Mouse (Mus musculus) liver, postnatal 0 days (tissue): Measurements from ENCODE around the gene Faah. TPM values are rescaled to one million over a fixed set of nuclear protein-coding genes. Genes with fewer than 3 reads are reported as not detected.
A peak's percentile ranks its signal among the peaks of the same experiment; 100 is the strongest.

ENCODE experiments used
- ATAC-seq: fragments of 200-750 bp; cut with Nextera tagmentation; 2 replicates; pipeline ENCODE4 v1.8.0; 2017; ENCODE audit warnings: mild to moderate bottlenecking, moderate library complexity
- DNase-seq: peaks from one replicate; pipeline ENCODE4 v3.0.0-alpha.2; 2016
- H3K27ac ChIP-seq: fragments of 300-500 bp; sonication (generic); 2 replicates; pipeline ENCODE4 v1.5.1; 2014; ENCODE audit warnings: antibody characterized with exemption, moderate library complexity, mild to moderate bottlenecking, low read depth
- H3K27me3 ChIP-seq: fragments of 300-500 bp; sonication (generic); 2 replicates; pipeline ENCODE4 v1.6.1; 2014; ENCODE audit warnings: low read length, control low read depth, mixed read lengths; ENCODE audit not compliant: insufficient read depth
- H3K36me3 ChIP-seq: fragments of 300-500 bp; sonication (generic); replicated peaks from 2 replicates; pipeline ENCODE4 v1.6.1; 2014; ENCODE audit warnings: mild to moderate bottlenecking, control low read depth, low read length, moderate library complexity, mixed read lengths; ENCODE audit not compliant: insufficient read depth
- H3K4me1 ChIP-seq: fragments of 300-500 bp; sonication (generic); 2 replicates; pipeline ENCODE4 v1.6.1; 2014; ENCODE audit warnings: antibody characterized with exemption, mild to moderate bottlenecking, control low read depth; ENCODE audit not compliant: insufficient read depth
- H3K4me2 ChIP-seq: fragments of 300-500 bp; sonication (generic); 2 replicates; pipeline ENCODE4 v1.6.1; 2014; ENCODE audit warnings: low read depth, mild to moderate bottlenecking, low read length, moderate library complexity, mixed read lengths
- H3K4me3 ChIP-seq: fragments of 300-500 bp; sonication (generic); 2 replicates; pipeline ENCODE4 v1.5.1; 2014; ENCODE audit warnings: low read depth, low read length
- H3K9ac ChIP-seq: fragments of 300-500 bp; sonication (generic); replicated peaks from 2 replicates; pipeline ENCODE4 v1.6.1; 2014; ENCODE audit warnings: mild to moderate bottlenecking, moderate library complexity
- H3K9me3 ChIP-seq: fragments of 300-500 bp; sonication (generic); 2 replicates; pipeline ENCODE4 v1.6.1; 2016; ENCODE audit warnings: mild to moderate bottlenecking, control low read depth, low read length, mixed read lengths
- CTCF ChIP-seq: sonication (generic); IDR thresholded peaks from 2 replicates; pipeline ENCODE4 v1.5.1; 2016; ENCODE audit warnings: antibody characterized with exemption, low read depth
- EP300 ChIP-seq: IDR thresholded peaks from 2 replicates; pipeline ENCODE4 v1.6.1; 2016; ENCODE audit warnings: antibody characterized with exemption, low read depth, mild to moderate bottlenecking
- WGBS: fragments of 180-500 bp; shearing (Covaris S2); extraction: QIAGEN DNeasy Blood & Tissue Kit; methylation state at CpG from one replicate; pipeline ENCODE4 v1.1.7; 2014; ENCODE audit not compliant: insufficient replicate concordance; 5-methylcytosine and 5-hydroxymethylcytosine counted together
- polyA plus RNA-seq: library from polyadenylated mRNA; unstranded; fragments of >200 nt; fragmentation: Nextera tagmentation; extraction: Ambion mirVana; gene quantifications from 2 replicates; pipeline ENCODE4 v1.2.1, GENCODE M21; 2015

Gene Faah
- 31.4 and 34.2 TPM in 2 replicates for polyA plus RNA-seq

DNA sequence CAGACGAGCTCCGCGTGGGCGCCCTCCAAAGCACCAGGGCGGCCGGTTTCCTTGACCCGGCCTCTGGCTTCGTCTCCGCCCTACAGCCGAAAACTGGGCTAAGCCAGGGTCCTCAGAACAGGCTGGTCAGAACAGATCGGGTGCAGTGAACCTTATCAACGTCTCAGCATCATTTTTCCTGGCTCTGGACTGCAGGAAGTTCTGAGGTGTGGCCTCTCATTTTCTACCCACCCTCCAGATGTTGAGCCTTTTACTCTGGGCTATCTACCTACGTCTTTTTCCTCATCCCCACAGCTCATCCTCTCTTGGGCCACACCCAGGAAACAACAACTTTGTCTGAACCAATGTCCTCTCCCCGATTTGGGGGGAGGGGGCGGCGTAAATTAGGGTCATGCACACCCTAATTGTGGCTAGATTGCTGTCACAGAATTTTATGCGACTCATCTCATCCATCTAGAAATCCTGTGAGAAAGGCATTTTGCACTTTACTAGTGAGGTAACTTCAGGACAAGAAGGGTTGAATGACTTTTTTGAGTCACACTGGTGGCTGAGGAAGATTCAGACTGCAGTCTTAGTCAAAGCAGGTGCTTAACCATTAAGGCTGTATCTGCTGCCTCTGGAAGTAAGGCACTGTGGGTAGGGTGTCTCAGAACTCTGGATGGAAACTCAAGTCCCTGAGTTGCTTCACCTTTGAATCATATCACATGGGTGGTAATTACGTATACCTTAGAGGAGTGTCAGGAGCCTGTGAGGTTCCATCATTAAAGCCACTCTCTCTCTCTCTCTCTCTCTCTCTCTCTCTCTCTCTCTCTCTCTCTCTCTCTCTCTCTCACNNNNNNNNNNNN is at the start of gene Faah:
Gene Faah (minus strand): TSS at position 25 of the 845 bp plus-strand sequence.
- H3K27ac ChIP-seq: peak within 1 kb of the TSS; percentile 94
- H3K36me3 ChIP-seq: no peaks in the 10 kb centered on the region
- 7% methylated on average over 18 of the region's 18 CpGs for WGBS
- peak; percentile 5; the same call in 1 of the 2 replicates for ATAC-seq
- DNase-seq: no peak
- peak within 1 kb of the TSS; percentile 67 for H3K9ac ChIP-seq
- H3K4me1 ChIP-seq: peaks cover 5% of the 10 kb centered on the region; the same call in 1 of the 2 replicates
- no peak for TF ChIP-seq EP300
- TF ChIP-seq CTCF: no peak
- peaks cover 23% of the 10 kb centered on the region for H3K27me3 ChIP-seq
- no peaks in the 10 kb centered on the region for H3K9me3 ChIP-seq
- H3K4me2 ChIP-seq: peak within 1 kb of the TSS; percentile 85
- peak within 1 kb of the TSS; percentile 69 for H3K4me3 ChIP-seq

DNA sequence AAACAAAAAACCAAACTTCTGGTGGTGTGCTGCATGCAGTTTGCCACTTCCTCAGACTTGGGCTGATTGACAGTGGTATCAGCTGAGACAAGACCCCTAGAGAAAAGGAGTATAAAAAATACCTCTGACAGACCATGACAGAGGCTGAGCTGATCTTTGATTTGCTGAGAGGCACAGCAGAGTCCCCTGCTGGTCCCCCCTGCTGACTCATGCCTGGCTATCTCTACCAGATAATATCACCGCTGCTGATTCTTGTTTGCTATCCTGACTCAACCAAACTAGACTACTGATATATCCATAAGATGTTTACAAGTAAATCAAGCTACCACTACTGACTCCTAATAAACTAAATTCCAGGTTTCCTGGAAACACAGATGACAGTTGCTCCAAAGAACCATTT is 46.1 kb upstream of the Faah start:
- no peak for ATAC-seq
- 13% methylated on average over 1 of the region's 1 CpGs for WGBS

DNA sequence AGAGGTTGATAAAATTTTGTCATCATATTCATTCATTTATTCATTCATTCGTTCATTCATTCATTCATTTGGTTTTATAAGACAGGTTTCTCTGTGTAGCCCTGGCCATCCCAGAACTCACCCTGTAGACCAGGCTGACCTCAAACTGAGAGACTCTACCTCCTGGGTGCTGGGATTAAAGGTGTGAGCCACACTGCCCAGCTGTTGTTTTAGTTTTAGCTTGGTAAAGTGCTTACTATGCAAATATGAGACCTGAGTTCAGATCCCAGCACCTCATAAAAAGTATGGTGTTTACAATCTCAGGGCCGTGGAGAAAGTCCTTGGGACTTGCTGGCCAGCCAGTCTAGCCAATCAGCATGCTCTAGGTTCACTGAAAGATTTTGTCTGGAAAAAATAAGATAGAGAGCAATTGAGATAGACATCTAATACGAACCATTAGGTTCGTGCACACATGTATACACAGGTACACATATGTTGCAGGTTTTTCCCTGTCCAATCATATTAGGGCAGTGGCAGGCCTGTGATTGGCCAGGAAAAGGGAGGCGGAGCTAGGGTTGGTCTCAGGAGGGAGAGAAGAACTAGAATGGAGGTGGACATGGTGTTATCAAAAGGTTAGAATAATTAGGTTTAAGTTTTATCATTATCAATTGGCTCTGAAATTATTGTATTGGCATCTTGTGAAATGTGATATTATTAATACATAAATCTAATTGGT is 41.4 kb upstream of the Faah start:
- 66% methylated on average over 5 of the region's 5 CpGs for WGBS
- H3K36me3 ChIP-seq: no peaks in the 10 kb centered on the region
- DNase-seq: no peak
- TF ChIP-seq CTCF: no peak
- TF ChIP-seq EP300: no peak
- no peaks in the 10 kb centered on the region for H3K27me3 ChIP-seq
- H3K4me2 ChIP-seq: no peak overlapping the region
- no peak overlapping the region for H3K9ac ChIP-seq
- no peak for ATAC-seq
- H3K4me1 ChIP-seq: peaks cover under 1% of the 10 kb centered on the region; the same call in 1 of the 2 replicates
- no peak overlapping the region for H3K4me3 ChIP-seq
- H3K9me3 ChIP-seq: no peaks in the 10 kb centered on the region
- no peak overlapping the region for H3K27ac ChIP-seq

More for the DNA sequence above, 46.1 kb upstream of the Faah start:
- H3K9ac ChIP-seq: no peak overlapping the region
- TF ChIP-seq CTCF (no peak), EP300 (no peak)
- no peak for DNase-seq
- no peaks in the 10 kb centered on the region for H3K4me1 ChIP-seq
- H3K27ac ChIP-seq: no peak overlapping the region
- no peaks in the 10 kb centered on the region for H3K27me3 ChIP-seq
- no peak overlapping the region for H3K4me3 ChIP-seq
- H3K9me3 ChIP-seq: no peaks in the 10 kb centered on the region
- H3K36me3 ChIP-seq: peaks cover 25% of the 10 kb centered on the region
- no peak overlapping the region for H3K4me2 ChIP-seq

DNA sequence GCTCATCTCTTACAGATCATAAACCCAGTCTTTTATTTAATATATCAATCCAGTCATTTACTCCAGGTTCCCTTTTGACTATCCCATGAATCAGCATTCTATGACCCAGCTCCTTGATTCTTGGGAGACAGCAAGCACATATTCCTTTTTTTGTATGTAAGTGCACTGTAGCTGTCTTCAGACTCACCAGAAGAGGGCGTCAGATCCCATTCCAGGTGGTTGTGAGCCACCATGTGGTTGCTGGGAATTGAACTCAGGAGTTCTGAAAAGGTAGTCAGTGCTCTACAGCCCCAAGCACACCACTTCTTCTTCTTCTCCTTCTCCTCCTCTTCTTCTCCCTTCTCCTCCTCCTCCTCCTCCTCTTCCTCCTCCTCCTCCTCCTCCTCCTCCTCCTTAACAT is 39.8 kb upstream of the Faah start:
- Histone ChIP-seq H3K9me3 (no peaks in the 10 kb centered on the region), H3K27ac (no peak overlapping the region), H3K27me3 (no peaks in the 10 kb centered on the region), H3K4me1 (peaks cover 5% of the 10 kb centered on the region), H3K36me3 (no peaks in the 10 kb centered on the region), H3K9ac (no peak overlapping the region), H3K4me2 (no peak overlapping the region), H3K4me3 (no peak overlapping the region)
- no peak for DNase-seq
- TF ChIP-seq CTCF: peak; percentile 23; the same call in 1 of the 2 replicates
- TF ChIP-seq EP300: no peak
- ATAC-seq: no peak
- 8% methylated on average over 1 of the region's 1 CpGs for WGBS

DNA sequence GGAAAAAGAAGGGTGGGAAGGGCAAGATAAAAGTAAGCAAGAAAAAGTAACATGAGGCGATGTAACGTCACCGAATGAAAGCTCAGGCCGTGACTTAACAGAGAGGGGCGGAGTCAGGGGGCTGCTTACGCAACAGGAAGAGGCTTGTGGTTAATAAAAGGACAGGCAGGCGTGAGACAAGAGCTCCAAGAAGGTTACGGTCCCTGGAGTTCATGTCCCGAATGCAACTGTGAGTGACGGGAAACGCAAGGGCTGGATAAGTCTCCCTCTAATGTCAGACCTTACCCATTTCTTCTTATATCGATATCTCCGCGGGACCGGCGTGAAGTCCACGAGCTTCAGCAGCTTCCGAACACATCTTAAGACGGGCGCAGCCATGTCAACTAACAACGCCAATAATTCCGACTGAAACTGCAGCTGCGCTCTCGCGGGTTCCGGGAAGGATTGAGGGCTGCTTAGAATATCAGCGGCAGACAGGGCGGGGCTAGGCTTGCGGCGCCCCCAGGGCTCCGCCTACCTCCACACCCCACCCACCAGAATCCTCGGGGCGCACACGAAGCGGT is 35.8 kb upstream of the Faah start, which contains the start of gene Nsun4:
Gene Nsun4 (minus strand): TSS at position 478 of the 563 bp plus-strand sequence.
- H3K36me3 ChIP-seq: no peaks in the 10 kb centered on the region; the same call in 1 of the 2 replicates
- H3K9me3 ChIP-seq: no peaks in the 10 kb centered on the region
- peak; percentile 89 for DNase-seq
- peak within 1 kb of the TSS; percentile 84 for H3K4me2 ChIP-seq
- H3K27me3 ChIP-seq: no peaks in the 10 kb centered on the region
- ATAC-seq: peak; percentile 93
- H3K27ac ChIP-seq: peak within 1 kb of the TSS; percentile 87
- peaks cover 10% of the 10 kb centered on the region for H3K4me1 ChIP-seq
- WGBS: under 1% methylated on average over 35 of the region's 35 CpGs
- TF ChIP-seq EP300 (peak; percentile 41; the same call in 1 of the 2 replicates), CTCF (no peak)
- H3K9ac ChIP-seq: peak within 1 kb of the TSS; percentile 53
- H3K4me3 ChIP-seq: peak within 1 kb of the TSS; percentile 59
